ENCODE assay signal across 7 mouse cellular contexts in the genomic region with DNA sequence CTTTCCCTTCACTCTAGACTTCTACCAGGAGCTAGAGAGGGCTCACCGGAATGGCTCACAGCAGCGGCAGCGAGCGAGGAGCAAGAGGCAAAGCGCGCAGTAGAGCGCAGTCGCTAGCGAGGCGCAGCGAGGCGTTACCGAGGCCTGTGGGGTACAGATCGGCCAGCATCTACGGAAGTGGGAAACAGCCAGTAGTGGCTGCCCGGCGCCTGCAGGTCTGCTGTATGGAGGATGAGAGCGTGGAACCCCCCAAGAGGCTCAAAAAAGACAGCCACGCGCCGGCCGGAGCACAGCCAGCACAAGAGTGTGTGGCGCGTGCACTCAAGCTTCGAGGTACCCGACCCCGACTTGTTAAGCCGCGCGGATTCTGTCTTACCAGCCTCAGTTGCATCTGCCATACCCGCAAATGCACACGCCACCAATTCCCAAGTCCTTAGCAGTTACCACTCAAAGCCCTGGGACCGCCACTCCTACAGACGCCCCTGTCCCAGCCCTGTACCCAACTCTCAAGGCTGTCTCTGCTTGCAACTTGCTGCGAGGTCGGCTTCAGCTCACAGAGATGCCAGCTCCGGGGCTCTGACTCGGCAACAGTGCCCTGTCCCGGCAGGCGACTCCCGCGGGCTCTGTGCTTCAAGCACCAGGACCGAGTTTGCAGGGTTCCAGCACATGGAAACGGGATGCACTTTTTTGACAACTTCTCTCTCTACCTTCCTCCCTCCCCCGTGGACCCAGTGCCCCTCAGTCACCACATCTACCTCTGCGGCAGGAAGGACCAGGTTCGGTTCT. TPM values are rescaled to one million over a fixed set of nuclear protein-coding genes. Genes with fewer than 3 reads are reported as not detected.
DNase-seq lines count a peak whose midpoint lies in the region; ATAC-seq and TF ChIP-seq lines count a peak whose summit lies in the region.

No protein-coding gene starts in this region.

- TF ChIP-seq CTCF in lung, postnatal 0 days (IDR thresholded peaks at IDR 0.05), result no peak
- no peak for TF ChIP-seq CTCF in lung, adult 2 months (IDR thresholded peaks at IDR 0.05; ENCODE audit: insufficient read depth, low read length)
- TF ChIP-seq CTCF in liver, postnatal 0 days (IDR thresholded peaks at IDR 0.05; ENCODE audit: low read depth), result no peak
- TF ChIP-seq CTCF in small intestine, adult 2 months (IDR thresholded peaks at IDR 0.05; ENCODE audit: extremely low read depth, insufficient read length, insufficient replicate concordance, low read depth, low read length), result no peak
- no peak for TF ChIP-seq CTCF in thymus, adult 2 months (IDR thresholded peaks at IDR 0.05; ENCODE audit: borderline replicate concordance, control insufficient read depth, extremely low read depth, insufficient read depth, low read length, poor library complexity)

- H3K36me3 ChIP-seq in lung, postnatal 0 days (ENCODE audit: insufficient read depth, low read length), result no peaks in the 10 kb centered on the region
- no peaks in the 10 kb centered on the region for H3K36me3 ChIP-seq in embryonic facial prominence, embryonic 14.5 days (ENCODE audit: control insufficient read depth, insufficient read depth, low read length)
- no peaks in the 10 kb centered on the region for H3K36me3 ChIP-seq in hindbrain, embryonic 16.5 days (ENCODE audit: control insufficient read depth, insufficient read depth, low read length)
- no peaks in the 10 kb centered on the region for H3K36me3 ChIP-seq in liver, postnatal 0 days (replicated peaks; ENCODE audit: insufficient read depth, low read length)
- H3K36me3 ChIP-seq in small intestine, adult 2 months (ENCODE audit: control insufficient read depth, insufficient read depth, low read length), result no peaks in the 10 kb centered on the region
- no peaks in the 10 kb centered on the region for H3K36me3 ChIP-seq in thymus, adult 2 months (ENCODE audit: control insufficient read depth, insufficient read depth, low read length)

- TF ChIP-seq POLR2A in lung, adult 2 months (IDR thresholded peaks at IDR 0.05; ENCODE audit: borderline replicate concordance, extremely low read depth, low read depth, low read length), result no peak
- no peak for TF ChIP-seq POLR2A in small intestine, adult 2 months (IDR thresholded peaks at IDR 0.05; ENCODE audit: low read depth, low read length)
- TF ChIP-seq POLR2A in thymus, adult 2 months (IDR thresholded peaks at IDR 0.05; ENCODE audit: control insufficient read depth, extremely low read depth, insufficient read depth, low read length, poor library complexity), result no peak

- no peak overlapping the region for H3K9ac ChIP-seq in lung, postnatal 0 days (replicated peaks; ENCODE audit: low read depth)
- peak overlapping the region; percentile 55 for H3K9ac ChIP-seq in embryonic facial prominence, embryonic 14.5 days (ENCODE audit: low read depth, low read length)
- peak overlapping the region; percentile 58 for H3K9ac ChIP-seq in hindbrain, embryonic 16.5 days (ENCODE audit: low read depth, low read length)
- no peak overlapping the region for H3K9ac ChIP-seq in liver, postnatal 0 days (replicated peaks)

- WGBS in lung, postnatal 0 days, result 1% methylated on average over 47 of the region's 47 CpGs
- WGBS in lung, adult 2 months, result 2% methylated on average over 46 of the region's 47 CpGs
- WGBS in embryonic facial prominence, embryonic 14.5 days, result 0% methylated on average over 41 of the region's 47 CpGs
- WGBS in hindbrain, embryonic 16.5 days, result under 1% methylated on average over 47 of the region's 47 CpGs
- WGBS in liver, postnatal 0 days (ENCODE audit: insufficient replicate concordance), result 1% methylated on average over 47 of the region's 47 CpGs
- 3% methylated on average over 47 of the region's 47 CpGs for WGBS in small intestine, adult 2 months
- WGBS in thymus, adult 2 months, result 3% methylated on average over 47 of the region's 47 CpGs

- DNase-seq in lung, postnatal 0 days (ENCODE audit: low spot score), result no peak
- no peak for DNase-seq in lung, adult 2 months
- DNase-seq in embryonic facial prominence, embryonic 14.5 days (ENCODE audit: low spot score), result peak; percentile 44
- DNase-seq in liver, postnatal 0 days, result peak; percentile 13
- no peak for DNase-seq in thymus, adult 2 months

- H3K9me3 ChIP-seq in lung, postnatal 0 days (ENCODE audit: low read length), result no peaks in the 10 kb centered on the region
- H3K9me3 ChIP-seq in embryonic facial prominence, embryonic 14.5 days (ENCODE audit: control insufficient read depth, low read length), result no peaks in the 10 kb centered on the region
- H3K9me3 ChIP-seq in hindbrain, embryonic 16.5 days (ENCODE audit: control insufficient read depth, low read length), result no peaks in the 10 kb centered on the region
- H3K9me3 ChIP-seq in liver, postnatal 0 days (ENCODE audit: low read length), result no peaks in the 10 kb centered on the region

- peaks cover 27% of the 10 kb centered on the region for H3K27me3 ChIP-seq in lung, postnatal 0 days (replicated peaks; ENCODE audit: insufficient read depth, low read length)
- peaks cover 51% of the 10 kb centered on the region for H3K27me3 ChIP-seq in embryonic facial prominence, embryonic 14.5 days (replicated peaks; ENCODE audit: control insufficient read depth, insufficient read depth, low read length)
- no peaks in the 10 kb centered on the region for H3K27me3 ChIP-seq in hindbrain, embryonic 16.5 days (replicated peaks; ENCODE audit: control insufficient read depth, insufficient read depth, low read length)
- H3K27me3 ChIP-seq in liver, postnatal 0 days (ENCODE audit: insufficient read depth, low read length), result peaks cover 34% of the 10 kb centered on the region
- peaks cover 17% of the 10 kb centered on the region for H3K27me3 ChIP-seq in small intestine, adult 2 months (ENCODE audit: control insufficient read depth, insufficient read depth, low read length)
- H3K27me3 ChIP-seq in thymus, adult 2 months (ENCODE audit: control insufficient read depth, insufficient read depth, low read length), result no peaks in the 10 kb centered on the region

- peak overlapping the region; percentile 19; the same call in 1 of the 2 replicates for H3K4me3 ChIP-seq in lung, postnatal 0 days (ENCODE audit: low read depth, low read length)
- no peak overlapping the region for H3K4me3 ChIP-seq in lung, adult 2 months (replicated peaks; ENCODE audit: extremely low read depth, low read depth, low read length)
- H3K4me3 ChIP-seq in embryonic facial prominence, embryonic 14.5 days (ENCODE audit: low read depth, low read length), result peak overlapping the region; percentile 52
- H3K4me3 ChIP-seq in hindbrain, embryonic 16.5 days (ENCODE audit: low read length), result peak overlapping the region; percentile 53
- H3K4me3 ChIP-seq in liver, postnatal 0 days (ENCODE audit: low read depth, low read length), result peak overlapping the region; percentile 17; the same call in 1 of the 2 replicates
- H3K4me3 ChIP-seq in small intestine, adult 2 months (ENCODE audit: low read depth, low read length), result peak overlapping the region; percentile 47
- H3K4me3 ChIP-seq in thymus, adult 2 months (ENCODE audit: control insufficient read depth, insufficient read depth, low read length), result no peak overlapping the region

- no peak for ATAC-seq in lung, postnatal 0 days
- ATAC-seq in embryonic facial prominence, embryonic 14.5 days (ENCODE audit: low read depth), result 0 out of 2 replicates have a peak, but pooled peaks have one; percentile 51
- peak; percentile 67 for ATAC-seq in hindbrain, embryonic 16.5 days
- ATAC-seq in liver, postnatal 0 days, result no peak

- H3K4me1 ChIP-seq in lung, postnatal 0 days (ENCODE audit: insufficient read depth, low read depth, low read length), result peaks cover 8% of the 10 kb centered on the region; the same call in 1 of the 2 replicates
- H3K4me1 ChIP-seq in lung, adult 2 months (ENCODE audit: control insufficient read depth, insufficient read depth, low read length), result no peaks in the 10 kb centered on the region
- peaks cover 10% of the 10 kb centered on the region; the same call in 1 of the 2 replicates for H3K4me1 ChIP-seq in embryonic facial prominence, embryonic 14.5 days (ENCODE audit: control insufficient read depth, insufficient read depth, low read length)
- H3K4me1 ChIP-seq in hindbrain, embryonic 16.5 days (ENCODE audit: control insufficient read depth, insufficient read depth, low read depth, low read length), result peaks cover 14% of the 10 kb centered on the region
- peaks cover 2% of the 10 kb centered on the region; the same call in 1 of the 2 replicates for H3K4me1 ChIP-seq in liver, postnatal 0 days (ENCODE audit: insufficient read depth)
- no peaks in the 10 kb centered on the region for H3K4me1 ChIP-seq in small intestine, adult 2 months (ENCODE audit: control insufficient read depth, insufficient read depth, insufficient read length, low read length)
- no peaks in the 10 kb centered on the region for H3K4me1 ChIP-seq in thymus, adult 2 months (replicated peaks; ENCODE audit: control insufficient read depth, insufficient read depth, low read length)

- no peak for TF ChIP-seq EP300 in lung, postnatal 0 days (IDR thresholded peaks at IDR 0.05)
- no peak for TF ChIP-seq EP300 in liver, postnatal 0 days (IDR thresholded peaks at IDR 0.05; ENCODE audit: low read depth)

- no peak overlapping the region for H3K27ac ChIP-seq in lung, postnatal 0 days (ENCODE audit: low read length)
- no peak overlapping the region for H3K27ac ChIP-seq in embryonic facial prominence, embryonic 14.5 days (replicated peaks; ENCODE audit: low read depth, low read length)
- no peak overlapping the region for H3K27ac ChIP-seq in hindbrain, embryonic 16.5 days (ENCODE audit: low read depth, low read length)
- no peak overlapping the region for H3K27ac ChIP-seq in liver, postnatal 0 days (ENCODE audit: low read depth)
- no peak overlapping the region; the same call in 1 of the 2 replicates for H3K27ac ChIP-seq in small intestine, adult 2 months (ENCODE audit: insufficient read depth, low read depth, low read length)
- no peak overlapping the region for H3K27ac ChIP-seq in thymus, adult 2 months (ENCODE audit: control insufficient read depth, insufficient read depth, low read length)

- H3K4me2 ChIP-seq in lung, postnatal 0 days (replicated peaks; ENCODE audit: low read depth, low read length), result peak overlapping the region; percentile 48
- peak overlapping the region; percentile 94 for H3K4me2 ChIP-seq in embryonic facial prominence, embryonic 14.5 days (ENCODE audit: low read depth, low read length)
- peak overlapping the region; percentile 97 for H3K4me2 ChIP-seq in hindbrain, embryonic 16.5 days (ENCODE audit: low read length)
- H3K4me2 ChIP-seq in liver, postnatal 0 days (ENCODE audit: low read depth, low read length), result peak overlapping the region; percentile 38

RNA-seq across cellular contexts. Expression of a gene that starts 0.7 kb away (rescaled TPM):
- 0.13 and 0.21 TPM in 2 replicates for polyA plus RNA-seq in lung, postnatal 0 days (2015; fragmentation: Nextera tagmentation; extraction: Ambion mirVana)
- 0.54 and 0.55 TPM in 2 replicates for polyA plus RNA-seq in lung, adult 2 months (2012; rRNA removed)
- 1.9 and 2.8 TPM in 2 replicates for polyA plus RNA-seq in embryonic facial prominence, embryonic 14.5 days (2014; fragmentation: Nextera tagmentation; extraction: Ambion mirVana)
- polyA plus RNA-seq in hindbrain, embryonic 16.5 days (2015; fragmentation: Nextera tagmentation; extraction: Ambion mirVana), result 1.8 and 2.0 TPM in 2 replicates
- not detected in 2 replicates for polyA plus RNA-seq in liver, postnatal 0 days (2015; fragmentation: Nextera tagmentation; extraction: Ambion mirVana)
- polyA plus RNA-seq in small intestine, adult 2 months (2012; rRNA removed), result 7.4 and 7.6 TPM in 2 replicates
- polyA plus RNA-seq in thymus, adult 2 months (2012; rRNA removed), result 0.56 and 0.59 TPM in 2 replicates

Comparison
In these comparisons a context has a peak if more than half of its experiments do, and no peak if none do; other contexts are left out.
1. H3K4me3 ChIP-seq: peak in lung, postnatal 0 days (single experiment), embryonic facial prominence, embryonic 14.5 days (single experiment), hindbrain, embryonic 16.5 days (single experiment), liver, postnatal 0 days (single experiment) and small intestine, adult 2 months (single experiment); none in lung, adult 2 months (single experiment) and thymus, adult 2 months (single experiment).
2. ATAC-seq: peak in embryonic facial prominence, embryonic 14.5 days (single experiment) and hindbrain, embryonic 16.5 days (single experiment); none in lung, postnatal 0 days (single experiment) and liver, postnatal 0 days (single experiment).
3. DNase-seq: peak in embryonic facial prominence, embryonic 14.5 days (single experiment) and liver, postnatal 0 days (single experiment); none in lung, postnatal 0 days (single experiment), lung, adult 2 months (single experiment) and thymus, adult 2 months (single experiment).
4. H3K4me2 ChIP-seq: peak in every context shown above with its lines; median percentile 97 in hindbrain, embryonic 16.5 days; 94 in embryonic facial prominence, embryonic 14.5 days; 48 in lung, postnatal 0 days; 38 in liver, postnatal 0 days.
5. H3K9ac ChIP-seq: peak in embryonic facial prominence, embryonic 14.5 days (single experiment) and hindbrain, embryonic 16.5 days (single experiment); none in lung, postnatal 0 days (single experiment) and liver, postnatal 0 days (single experiment).